Mouse (Mus musculus) midbrain, embryonic 13.5 days (tissue): ENCODE measurements around the gene Etv4. TPM values are rescaled to one million over a fixed set of nuclear protein-coding genes. Genes with fewer than 3 reads are reported as not detected.
A peak's percentile ranks its signal among the peaks of the same experiment; 100 is the strongest.

ENCODE experiments used
- ATAC-seq: fragments of 200-750 bp; cut with Nextera tagmentation; 2 replicates; pipeline ENCODE4 v1.8.0; 2017; ENCODE audit warnings: mild to moderate bottlenecking, moderate TSS enrichment, moderate library complexity
- H3K27ac ChIP-seq: fragments of 300-500 bp; sonication (generic); 2 replicates; pipeline ENCODE4 v1.5.1; 2015; ENCODE audit warnings: inconsistent platforms, mild to moderate bottlenecking, moderate library complexity
- H3K27me3 ChIP-seq: fragments of 300-500 bp; sonication (generic); 2 replicates; pipeline ENCODE4 v1.6.1; 2015; ENCODE audit warnings: mild to moderate bottlenecking, inconsistent platforms
- H3K36me3 ChIP-seq: fragments of 300-500 bp; sonication (generic); 2 replicates; pipeline ENCODE4 v1.6.1; 2015; ENCODE audit warnings: mild to moderate bottlenecking, inconsistent platforms
- H3K4me1 ChIP-seq: fragments of 300-500 bp; sonication (generic); replicated peaks from 2 replicates; pipeline ENCODE4 v1.6.1; 2015; ENCODE audit warnings: inconsistent platforms
- H3K4me2 ChIP-seq: fragments of 300-500 bp; sonication (generic); replicated peaks from 2 replicates; pipeline ENCODE4 v1.6.1; 2015; ENCODE audit warnings: moderate library complexity, mild to moderate bottlenecking, inconsistent platforms
- H3K4me3 ChIP-seq: fragments of 300-500 bp; sonication (generic); replicated peaks from 2 replicates; pipeline ENCODE4 v1.5.1; 2015; ENCODE audit warnings: mild to moderate bottlenecking, inconsistent platforms
- H3K9ac ChIP-seq: fragments of 300-500 bp; sonication (generic); replicated peaks from 2 replicates; pipeline ENCODE4 v1.6.1; 2015; ENCODE audit warnings: mild to moderate bottlenecking, inconsistent platforms
- H3K9me3 ChIP-seq: fragments of 300-500 bp; sonication (generic); 2 replicates; pipeline ENCODE4 v1.6.1; 2016; ENCODE audit warnings: mild to moderate bottlenecking, inconsistent platforms
- WGBS: fragments of 180-500 bp; shearing (Covaris S2); methylation state at CpG from one replicate; pipeline ENCODE4 v1.1.7; 2015; 5-methylcytosine and 5-hydroxymethylcytosine counted together
- polyA plus RNA-seq: library from polyadenylated mRNA; unstranded; fragments of >200 nt; fragmentation: Nextera tagmentation; extraction: Ambion mirVana; gene quantifications from 2 replicates; pipeline ENCODE4 v1.2.1, GENCODE M21; 2015

Gene Etv4
- polyA plus RNA-seq, 1 experiment from 2014 or later, result 1.9 TPM

DNA sequence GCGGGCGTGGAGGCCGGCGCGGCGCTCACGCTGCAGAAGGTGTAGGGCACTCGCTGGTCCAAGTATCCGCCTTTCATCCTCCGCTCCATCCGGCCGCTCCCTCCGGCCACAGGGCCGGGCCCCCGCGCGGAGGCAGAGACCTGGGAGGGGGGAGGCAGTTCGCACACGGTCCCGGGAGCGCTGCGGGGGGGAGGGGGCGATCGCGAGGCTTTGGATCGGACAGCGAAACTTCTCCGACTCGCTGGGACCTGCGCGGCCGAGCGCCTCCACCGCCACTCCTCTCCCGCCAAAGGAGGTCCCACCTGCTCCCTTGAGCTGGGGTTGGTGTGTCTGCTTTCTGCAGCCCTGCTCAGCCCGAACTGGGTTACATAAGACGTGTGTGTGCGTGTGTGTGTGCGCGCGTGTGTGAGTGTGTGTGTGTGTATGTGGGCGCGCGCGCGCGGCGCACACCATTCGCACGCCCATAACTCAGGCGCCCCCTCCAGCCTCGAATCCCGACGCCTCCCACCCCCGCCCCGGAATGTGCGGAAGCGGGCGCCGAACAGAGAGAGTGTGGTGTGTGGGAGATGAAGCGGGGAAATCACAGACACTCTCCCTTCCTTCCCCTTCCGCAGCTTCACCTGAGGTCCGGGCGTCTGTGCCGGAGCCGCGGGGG, 556 bp downstream of the Etv4 start:
- peak overlapping the region; percentile 60 for H3K9ac ChIP-seq
- no peaks in the 10 kb centered on the region for H3K9me3 ChIP-seq
- no peak overlapping the region; the same call in 1 of the 2 replicates for H3K27ac ChIP-seq
- H3K4me3 ChIP-seq, result peak overlapping the region; percentile 47
- H3K4me1 ChIP-seq, result peaks cover 21% of the 10 kb centered on the region
- H3K36me3 ChIP-seq, result no peaks in the 10 kb centered on the region
- H3K27me3 ChIP-seq, result peaks cover 93% of the 10 kb centered on the region
- peak; percentile 78 for ATAC-seq
- 0% methylated on average over 46 of the region's 67 CpGs for WGBS
- H3K4me2 ChIP-seq, result peak overlapping the region; percentile 96

DNA sequence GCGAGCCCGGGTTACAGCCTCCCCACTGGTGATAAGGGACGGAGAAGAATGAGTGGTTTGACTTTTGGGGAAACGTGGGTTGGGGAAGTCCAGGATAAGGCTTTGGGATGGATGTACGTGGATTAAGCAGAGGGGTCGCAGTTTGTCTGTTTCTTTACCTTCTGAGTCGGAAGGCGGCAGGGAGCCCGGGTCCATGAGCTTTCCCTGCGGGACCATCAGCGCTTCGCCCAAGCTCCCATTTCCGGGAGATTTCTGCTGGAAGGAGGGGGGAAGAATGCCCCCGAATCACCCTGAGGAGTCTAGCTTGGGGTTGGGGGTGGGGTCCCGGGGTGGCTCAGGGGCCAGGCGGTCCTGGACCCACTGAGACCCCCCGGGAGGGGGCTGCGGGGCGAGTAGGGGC, 1.1 kb downstream of the Etv4 start:
- Histone ChIP-seq H3K4me3 (peak overlapping the region; percentile 47), H3K4me2 (peak overlapping the region; percentile 96), H3K27ac (no peak overlapping the region), H3K4me1 (peaks cover 21% of the 10 kb centered on the region), H3K36me3 (no peaks in the 10 kb centered on the region), H3K9ac (peak overlapping the region; percentile 60), H3K9me3 (no peaks in the 10 kb centered on the region), H3K27me3 (peaks cover 92% of the 10 kb centered on the region)
- no peak; the same call in 1 of the 2 replicates for ATAC-seq
- 2% methylated on average over 19 of the region's 19 CpGs for WGBS

DNA sequence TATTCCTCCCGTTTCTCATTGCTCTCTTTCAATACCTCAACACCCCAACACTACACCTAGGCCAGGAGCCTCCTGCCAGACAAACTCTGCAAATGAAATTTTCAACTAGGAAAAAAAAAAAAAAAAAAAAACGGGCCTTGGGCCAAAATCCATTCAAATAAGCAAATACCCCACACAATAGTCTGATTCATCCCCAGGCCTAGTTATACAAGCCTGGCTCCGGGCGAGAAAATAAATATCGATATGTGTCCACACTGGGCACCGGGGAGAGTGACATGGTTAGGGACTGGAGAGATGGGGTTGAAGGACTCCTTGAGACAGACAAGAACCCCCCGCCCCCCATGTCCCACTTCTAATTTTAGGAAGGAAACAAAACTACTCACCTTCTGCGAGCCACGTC, 1.6 kb downstream of the Etv4 start:
- peak overlapping the region; percentile 96 for H3K4me2 ChIP-seq
- no peak overlapping the region for H3K9ac ChIP-seq
- H3K27me3 ChIP-seq, result peaks cover 93% of the 10 kb centered on the region
- H3K9me3 ChIP-seq, result no peaks in the 10 kb centered on the region
- peaks cover 21% of the 10 kb centered on the region for H3K4me1 ChIP-seq
- peak overlapping the region; percentile 47 for H3K4me3 ChIP-seq
- no peaks in the 10 kb centered on the region for H3K36me3 ChIP-seq
- H3K27ac ChIP-seq, result no peak overlapping the region
- no peak for ATAC-seq
- WGBS, result 26% methylated on average over 9 of the region's 9 CpGs

DNA sequence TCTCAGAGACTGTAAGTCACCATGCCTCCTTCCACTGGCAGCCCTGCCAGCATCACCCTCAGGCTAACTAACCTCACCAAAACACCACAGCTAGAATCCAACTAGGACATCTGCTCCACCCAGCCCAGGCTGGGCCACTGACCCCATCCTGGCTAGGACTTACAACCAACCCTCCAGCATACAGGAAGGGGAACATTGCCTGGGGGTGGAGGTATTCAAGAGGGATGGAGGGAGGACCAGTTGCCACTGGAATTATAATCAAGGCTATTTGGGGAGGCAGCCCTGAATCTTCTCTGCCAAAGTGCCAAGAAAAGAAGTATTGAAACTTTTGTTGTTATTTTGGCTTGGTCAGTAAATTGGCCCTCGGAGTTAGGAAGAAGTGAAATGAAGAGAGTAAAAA, 2.0 kb downstream of the Etv4 start:
- Histone ChIP-seq H3K27ac (no peak overlapping the region), H3K9ac (no peak overlapping the region), H3K4me3 (no peak overlapping the region), H3K27me3 (peaks cover 93% of the 10 kb centered on the region), H3K9me3 (no peaks in the 10 kb centered on the region), H3K4me2 (no peak overlapping the region; the same call in 1 of the 2 replicates), H3K4me1 (peaks cover 21% of the 10 kb centered on the region), H3K36me3 (no peaks in the 10 kb centered on the region)
- ATAC-seq, result no peak
- WGBS, result 62% methylated on average over 1 of the region's 1 CpGs

DNA sequence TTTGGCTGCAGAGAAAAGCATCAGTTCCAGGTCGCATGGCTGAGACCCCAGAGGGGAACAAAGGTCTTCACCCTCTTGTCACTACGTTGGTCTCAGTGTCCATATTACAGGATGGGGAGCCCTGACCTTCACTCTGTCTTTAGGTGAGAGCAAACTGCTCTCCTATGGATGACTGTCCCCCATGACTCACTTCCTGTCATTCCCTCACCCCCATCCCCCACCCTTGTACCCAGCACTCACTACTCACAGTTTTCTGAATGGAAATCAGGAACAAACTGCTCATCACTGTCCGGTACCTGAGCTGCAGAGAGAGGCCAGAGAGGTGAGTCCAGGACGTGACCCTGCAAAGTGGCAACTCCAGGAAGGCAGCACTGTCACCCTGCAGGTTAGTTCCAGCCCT, 8.3 kb downstream of the Etv4 start:
- Histone ChIP-seq H3K36me3 (no peaks in the 10 kb centered on the region), H3K27me3 (peaks cover 78% of the 10 kb centered on the region), H3K4me3 (no peak overlapping the region), H3K27ac (no peak overlapping the region), H3K9ac (no peak overlapping the region), H3K4me2 (no peak overlapping the region), H3K4me1 (peaks cover 12% of the 10 kb centered on the region), H3K9me3 (no peaks in the 10 kb centered on the region)
- 75% methylated on average over 4 of the region's 4 CpGs for WGBS
- ATAC-seq, result no peak

DNA sequence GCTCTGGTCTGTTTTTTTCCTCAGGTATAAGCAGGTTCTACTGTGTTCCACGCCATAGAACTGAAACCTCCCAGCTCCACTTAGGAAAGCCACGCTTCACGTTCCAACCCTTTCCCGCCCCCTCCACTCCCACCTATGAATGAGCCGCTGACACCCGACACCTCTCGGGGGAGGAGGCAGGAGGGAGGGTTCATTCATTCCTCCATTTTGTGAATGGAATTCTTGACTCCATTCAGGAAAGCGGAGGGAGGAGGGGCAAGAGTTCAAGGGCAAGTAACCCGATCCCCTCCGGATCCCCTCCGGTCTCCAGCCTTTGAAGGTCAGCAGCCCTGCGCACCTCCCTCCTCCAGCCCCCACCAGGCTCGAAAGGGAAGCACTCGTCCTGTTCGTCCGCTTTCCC, 12.7 kb downstream of the Etv4 start:
- Histone ChIP-seq H3K9ac (peak overlapping the region; percentile 47; the same call in 1 of the 2 replicates), H3K27me3 (peaks cover 57% of the 10 kb centered on the region), H3K4me2 (peak overlapping the region; percentile 49), H3K27ac (no peak overlapping the region), H3K36me3 (peaks cover 24% of the 10 kb centered on the region), H3K4me1 (peaks cover 14% of the 10 kb centered on the region), H3K4me3 (peak overlapping the region; percentile 20; the same call in 1 of the 2 replicates), H3K9me3 (no peaks in the 10 kb centered on the region)
- whole genome bisulfite sequencing, result under 1% methylated on average over 16 of the region's 16 CpGs
- ATAC-seq, result peak; percentile 71

DNA sequence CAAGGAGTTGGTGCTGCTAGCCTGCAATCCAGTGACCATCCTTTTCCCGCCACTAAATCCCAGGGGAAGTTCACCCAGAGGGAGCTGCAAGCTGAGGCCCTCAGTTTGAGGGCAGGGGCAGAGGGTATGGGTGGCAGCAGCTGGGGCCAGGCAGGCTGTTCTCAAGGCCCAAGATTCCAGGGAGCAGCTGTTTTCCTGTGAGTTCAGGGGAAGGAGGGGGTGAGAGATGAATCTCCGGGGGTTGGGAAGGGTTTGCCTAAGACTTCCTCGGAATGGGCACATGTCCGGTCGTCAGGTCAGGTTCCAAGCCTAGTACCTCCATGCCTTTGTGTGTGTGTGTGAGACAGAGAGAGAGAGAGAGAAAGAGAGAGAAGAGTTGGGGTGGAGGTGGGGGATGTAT, 13.1 kb downstream of the Etv4 start:
- peaks cover 14% of the 10 kb centered on the region for H3K4me1 ChIP-seq
- peaks cover 28% of the 10 kb centered on the region for H3K36me3 ChIP-seq
- 0 out of 2 replicates have a peak overlapping the region, but pooled peaks have one; percentile 20 for H3K4me3 ChIP-seq
- H3K9ac ChIP-seq, result no peak overlapping the region
- H3K9me3 ChIP-seq, result no peaks in the 10 kb centered on the region
- H3K4me2 ChIP-seq, result peak overlapping the region; percentile 49
- H3K27ac ChIP-seq, result no peak overlapping the region
- H3K27me3 ChIP-seq, result peaks cover 53% of the 10 kb centered on the region
- WGBS, result 8% methylated on average over 5 of the region's 5 CpGs
- no peak; the same call in 1 of the 2 replicates for ATAC-seq

DNA sequence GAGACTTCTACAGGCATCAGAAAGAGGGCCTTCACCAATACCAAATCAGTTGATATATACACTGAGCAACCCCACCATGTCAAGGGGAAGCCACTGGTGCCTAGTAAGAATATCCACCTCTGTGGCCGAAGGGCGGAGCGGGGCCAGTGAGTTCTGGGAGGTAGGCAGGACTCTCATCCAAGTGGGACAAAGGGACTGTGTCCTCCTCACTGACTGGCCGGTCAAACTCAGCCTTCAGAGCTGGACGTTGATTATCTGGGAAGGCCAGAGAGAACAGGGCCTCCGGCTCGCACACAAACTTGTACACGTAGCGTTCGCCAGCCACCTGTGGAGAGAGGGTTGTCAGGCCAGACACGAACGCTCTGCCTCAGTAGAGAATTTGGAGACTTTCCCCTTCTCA, 14.9 kb downstream of the Etv4 start:
- Histone ChIP-seq H3K4me2 (no peak overlapping the region), H3K27ac (no peak overlapping the region), H3K9ac (no peak overlapping the region), H3K36me3 (peaks cover 45% of the 10 kb centered on the region), H3K4me3 (no peak overlapping the region), H3K9me3 (no peaks in the 10 kb centered on the region), H3K4me1 (peaks cover 14% of the 10 kb centered on the region), H3K27me3 (peaks cover 44% of the 10 kb centered on the region)
- WGBS, result 87% methylated on average over 12 of the region's 12 CpGs
- no peak for ATAC-seq

DNA sequence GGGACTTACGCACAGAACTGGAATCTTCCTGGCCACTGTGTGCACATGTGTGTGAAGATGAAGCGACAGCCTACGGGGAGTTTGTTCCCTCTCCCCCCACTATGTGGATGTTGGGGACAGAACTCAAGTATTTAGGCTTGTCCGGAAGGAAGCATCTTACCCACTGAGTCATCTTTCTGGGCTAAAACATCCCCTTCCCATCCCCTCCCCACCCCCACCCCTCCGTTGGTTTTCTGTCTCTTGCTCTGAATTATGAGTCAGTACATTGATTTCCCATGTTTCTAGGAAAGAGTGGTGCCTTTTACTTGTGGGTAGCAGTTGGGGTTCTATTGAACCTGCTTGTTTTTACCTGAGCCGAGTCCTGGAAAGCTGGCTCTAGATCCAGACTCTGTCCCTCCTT, 16.4 kb downstream of the Etv4 start:
- WGBS, result 94% methylated on average over 6 of the region's 6 CpGs
- H3K4me3 ChIP-seq, result no peak overlapping the region
- no peak overlapping the region for H3K27ac ChIP-seq
- ATAC-seq, result no peak
- H3K4me1 ChIP-seq, result peaks cover 14% of the 10 kb centered on the region
- H3K36me3 ChIP-seq, result peaks cover 59% of the 10 kb centered on the region
- no peaks in the 10 kb centered on the region for H3K9me3 ChIP-seq
- H3K9ac ChIP-seq, result no peak overlapping the region
- H3K27me3 ChIP-seq, result peaks cover 31% of the 10 kb centered on the region
- no peak overlapping the region for H3K4me2 ChIP-seq

DNA sequence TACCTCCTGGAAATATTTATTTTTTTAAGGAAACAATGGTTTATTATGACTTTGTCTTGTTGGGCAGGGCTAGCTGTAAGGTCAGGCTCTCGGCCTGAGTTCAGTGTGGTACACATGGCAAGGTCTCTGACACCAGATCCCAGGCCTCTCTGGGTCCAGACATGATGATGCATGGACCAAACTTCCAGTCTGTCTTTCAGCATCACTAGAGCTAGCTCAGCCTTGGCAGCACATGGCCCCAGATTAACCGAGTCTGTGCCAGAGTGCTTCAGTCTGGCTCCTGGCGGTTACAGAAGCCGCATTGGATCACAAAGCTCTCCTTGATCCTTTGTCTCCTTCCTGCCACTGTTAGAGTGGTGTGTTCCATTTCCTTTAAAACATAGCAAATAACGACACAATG, 17.8 kb downstream of the Etv4 start:
- H3K9ac ChIP-seq, result no peak overlapping the region
- ATAC-seq, result no peak
- peaks cover 19% of the 10 kb centered on the region for H3K27me3 ChIP-seq
- H3K4me2 ChIP-seq, result no peak overlapping the region
- H3K4me3 ChIP-seq, result no peak overlapping the region
- peaks cover 7% of the 10 kb centered on the region for H3K4me1 ChIP-seq
- H3K9me3 ChIP-seq, result no peaks in the 10 kb centered on the region
- H3K36me3 ChIP-seq, result peaks cover 68% of the 10 kb centered on the region
- 75% methylated on average over 5 of the region's 5 CpGs for WGBS
- no peak overlapping the region for H3K27ac ChIP-seq

DNA sequence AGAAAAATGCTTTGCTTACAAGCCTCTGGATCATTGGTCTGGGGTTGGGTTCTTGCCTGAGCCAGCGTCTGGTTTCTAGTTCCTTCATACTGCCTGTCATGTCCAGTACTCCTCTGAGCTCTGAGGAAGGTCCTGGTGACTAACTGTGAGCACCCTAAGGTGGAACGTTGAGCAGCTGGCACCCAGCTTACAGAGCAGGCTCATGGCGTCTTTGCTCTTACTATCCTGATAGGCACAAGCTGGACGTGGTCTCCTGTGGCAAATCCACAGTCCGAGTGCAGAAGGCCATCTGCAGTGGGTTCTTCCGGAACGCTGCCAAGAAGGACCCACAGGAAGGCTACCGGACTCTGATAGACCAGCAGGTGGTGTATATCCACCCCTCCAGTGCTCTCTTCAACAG, 20.6 kb downstream of the Etv4 start:
- 90% methylated on average over 8 of the region's 8 CpGs for WGBS

DNA sequence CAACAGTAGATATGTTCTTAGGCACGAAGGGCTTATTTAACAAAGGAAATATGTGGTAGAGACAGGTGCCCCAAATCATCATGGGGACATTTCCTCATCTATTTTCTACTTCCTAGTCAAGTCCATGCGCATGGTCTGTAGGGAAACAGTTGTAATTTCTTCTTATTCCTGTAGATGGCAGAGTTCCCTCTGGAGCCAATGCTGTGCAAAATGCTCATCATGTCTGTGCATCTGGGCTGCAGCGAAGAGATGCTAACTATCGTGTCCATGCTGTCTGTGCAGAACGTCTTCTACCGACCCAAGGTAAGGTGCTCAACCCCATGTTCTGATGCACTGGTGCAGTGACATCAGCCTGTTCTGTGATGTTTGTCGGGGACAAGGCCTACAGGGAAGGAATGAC, 21.4 kb downstream of the Etv4 start:
- Histone ChIP-seq H3K36me3 (peaks cover 89% of the 10 kb centered on the region), H3K27ac (no peak overlapping the region), H3K27me3 (no peaks in the 10 kb centered on the region), H3K4me1 (no peaks in the 10 kb centered on the region), H3K9ac (no peak overlapping the region), H3K4me3 (no peak overlapping the region), H3K9me3 (no peaks in the 10 kb centered on the region), H3K4me2 (no peak overlapping the region)
- ATAC-seq, result no peak
- WGBS, result 56% methylated on average over 7 of the region's 7 CpGs

More for the DNA sequence above, 20.6 kb downstream of the Etv4 start:
- H3K27me3 ChIP-seq, result no peaks in the 10 kb centered on the region
- peaks cover 86% of the 10 kb centered on the region for H3K36me3 ChIP-seq
- H3K4me3 ChIP-seq, result no peak overlapping the region
- no peaks in the 10 kb centered on the region for H3K4me1 ChIP-seq
- no peak overlapping the region for H3K27ac ChIP-seq
- H3K9ac ChIP-seq, result no peak overlapping the region
- ATAC-seq, result no peak
- H3K9me3 ChIP-seq, result no peaks in the 10 kb centered on the region
- no peak overlapping the region for H3K4me2 ChIP-seq

DNA sequence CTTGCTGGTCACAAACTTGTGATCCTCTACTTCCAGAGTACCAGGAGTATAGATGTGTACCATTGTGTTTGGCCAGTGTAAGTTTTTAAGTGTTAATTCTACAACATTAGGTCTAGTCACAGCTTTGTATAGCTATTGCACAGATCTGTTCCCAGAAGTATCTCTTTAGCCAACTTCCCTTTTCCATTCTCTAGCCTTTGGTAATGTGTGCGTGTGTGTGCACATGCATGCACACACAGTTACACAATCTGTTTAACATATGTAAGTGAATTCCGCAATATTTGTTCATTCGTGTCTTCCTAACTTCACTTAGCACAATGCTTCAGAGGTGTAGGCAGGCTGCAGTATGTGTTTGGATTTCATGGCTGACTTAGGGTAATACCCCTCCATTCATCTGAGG, 25.6 kb downstream of the Etv4 start:
- H3K36me3 ChIP-seq, result peaks cover 91% of the 10 kb centered on the region
- H3K27ac ChIP-seq, result no peak overlapping the region
- WGBS, result 98% methylated on average over 3 of the region's 3 CpGs
- H3K9me3 ChIP-seq, result no peaks in the 10 kb centered on the region
- H3K4me2 ChIP-seq, result no peak overlapping the region
- H3K27me3 ChIP-seq, result no peaks in the 10 kb centered on the region
- no peak overlapping the region for H3K9ac ChIP-seq
- H3K4me1 ChIP-seq, result no peaks in the 10 kb centered on the region
- H3K4me3 ChIP-seq, result no peak overlapping the region
- no peak for ATAC-seq
